Mouse (Mus musculus): ENCODE measurements around the gene Eda2r. TPM values are rescaled to one million over a fixed set of nuclear protein-coding genes. Genes with fewer than 3 reads are reported as not detected.

The Eda2r gene
- polyA plus RNA-seq (2017; shearing (Covaris generic)) = not detected

GRCm38 (mm10) chrX:97377065-97377421, at the start of gene Eda2r:
Eda2r (minus strand) TSS chrX:97377216.

